Mouse (Mus musculus) thymus, postnatal 10 days (tissue): ENCODE data around the gene Foxd1.

ENCODE experiments used
- DNase-seq, 2 experiments: peaks; one replicate each; pipeline ENCODE4 v3.0.0; 2021; ENCODE audit warnings: low spot score in 2 of 2

Gene Foxd1

DNA sequence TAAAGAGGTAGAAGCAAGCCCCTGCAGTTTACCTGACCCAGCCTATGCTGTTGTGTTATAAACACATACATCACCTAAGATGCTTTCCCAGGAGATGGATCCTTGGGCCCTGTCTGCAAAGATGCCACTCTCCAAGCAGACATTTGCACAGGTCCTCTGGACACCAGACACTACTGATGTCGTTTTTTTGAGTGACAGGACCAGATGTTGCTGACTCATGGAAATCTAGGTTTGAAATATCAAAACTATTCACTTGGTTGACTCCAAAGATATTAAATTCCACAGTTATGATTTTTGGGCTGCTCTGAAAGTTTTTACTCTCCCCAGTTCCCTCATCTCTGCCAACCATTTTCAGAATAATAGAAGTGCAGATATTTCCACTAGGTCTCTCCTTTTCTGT, 35.0 kb downstream of the Foxd1 start:
- no peak for DNase-seq

DNA sequence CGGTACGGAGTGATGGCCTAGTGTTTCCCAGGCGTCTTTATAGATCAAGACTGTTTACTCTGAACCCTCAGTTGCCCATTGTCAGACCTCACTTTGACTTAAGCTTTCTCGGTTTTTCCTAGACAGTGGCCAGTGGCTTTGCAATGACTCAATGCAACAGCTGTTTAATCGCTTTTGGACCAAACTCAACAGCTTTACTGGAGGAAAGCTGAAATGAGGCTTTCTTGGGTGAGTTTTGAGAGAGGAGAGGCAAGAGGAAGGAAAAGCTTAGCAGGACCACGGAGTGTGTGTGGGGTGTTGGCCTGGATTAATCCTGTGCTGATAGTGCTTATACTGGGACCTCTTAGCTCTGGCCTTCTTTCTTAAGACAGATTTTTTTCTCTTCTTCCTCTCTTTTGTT, 36.3 kb downstream of the Foxd1 start:
- no peak for DNase-seq

DNA sequence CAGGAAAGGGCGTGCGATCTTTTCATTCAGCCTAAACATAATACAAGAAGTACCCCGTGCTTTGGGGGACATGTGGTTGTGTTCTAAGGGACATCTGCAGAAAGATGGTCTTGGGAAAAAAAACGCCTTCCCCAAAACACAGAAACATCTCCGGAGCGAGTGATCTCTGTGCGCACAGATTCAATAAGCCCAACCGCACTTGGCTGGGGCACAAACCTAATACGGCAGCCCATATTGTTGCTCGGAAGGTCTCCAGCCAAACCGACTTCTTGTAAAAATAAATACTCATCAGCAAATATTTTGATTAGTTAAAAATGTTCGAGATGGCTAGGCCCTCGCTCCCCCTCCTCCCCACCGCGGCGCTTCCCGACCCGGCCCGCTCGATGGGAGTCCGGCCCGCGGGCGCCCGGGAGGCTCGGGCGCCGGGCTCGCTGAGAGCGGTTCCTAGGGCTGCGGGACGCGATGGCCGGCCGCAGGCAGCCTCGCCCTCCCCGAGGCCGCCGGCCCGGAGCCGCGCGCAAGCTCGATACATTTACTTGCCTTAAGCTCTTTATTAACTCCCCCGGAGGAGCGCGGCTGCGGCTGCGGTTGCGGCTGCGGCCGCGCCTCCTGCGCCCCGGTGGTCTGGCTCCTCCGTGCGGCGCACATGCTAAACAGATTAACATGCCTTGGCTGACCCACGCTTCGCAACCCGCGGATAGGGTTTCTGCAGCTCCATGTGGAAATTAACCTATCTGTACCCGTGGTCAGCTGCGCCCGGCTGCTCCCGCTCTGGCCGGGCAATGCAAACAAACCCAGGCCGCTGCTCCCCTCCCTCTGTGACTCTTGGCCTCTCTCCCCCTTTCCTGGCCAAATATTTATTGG, 37.0 kb downstream of the Foxd1 start:
- DNase-seq: no peak

DNA sequence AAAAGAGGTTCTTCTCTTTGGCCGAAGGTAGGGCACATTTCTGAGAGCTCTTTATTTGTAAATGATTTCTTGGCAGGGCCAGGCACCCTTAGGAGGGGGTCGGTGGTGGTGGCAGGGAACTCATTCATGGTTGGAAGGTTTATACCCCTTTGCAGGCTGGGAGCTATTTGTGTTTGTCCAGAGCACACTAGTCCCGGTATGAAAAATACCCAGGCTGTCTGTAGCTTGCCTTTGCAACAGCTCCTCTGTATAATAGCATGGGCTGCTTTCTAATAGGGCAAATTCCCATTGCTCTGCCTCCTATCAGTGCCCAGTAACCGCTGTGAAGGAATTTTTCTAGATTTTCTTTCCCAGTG, 37.6 kb downstream of the Foxd1 start:
- no peak for DNase-seq

DNA sequence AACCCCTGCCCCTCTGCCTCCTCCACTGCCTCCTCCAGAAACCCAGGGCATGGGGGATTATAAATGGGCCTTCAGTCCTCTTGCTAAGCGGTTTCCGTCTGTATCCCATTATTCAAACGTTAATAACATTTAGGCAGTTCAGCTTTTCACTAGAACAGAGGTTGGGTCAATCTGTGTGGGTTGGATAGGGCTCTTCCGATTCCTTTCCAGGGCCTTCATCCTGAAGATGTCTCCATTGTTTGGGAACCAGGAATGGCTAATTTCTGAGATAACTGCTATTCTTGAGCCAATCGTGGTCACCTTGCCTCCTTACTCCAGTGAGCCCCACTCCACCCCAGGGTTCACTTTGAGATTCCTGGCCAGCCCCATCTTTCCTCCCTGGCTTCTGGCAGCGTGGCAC, 38.0 kb downstream of the Foxd1 start:
- no peak for DNase-seq

DNA sequence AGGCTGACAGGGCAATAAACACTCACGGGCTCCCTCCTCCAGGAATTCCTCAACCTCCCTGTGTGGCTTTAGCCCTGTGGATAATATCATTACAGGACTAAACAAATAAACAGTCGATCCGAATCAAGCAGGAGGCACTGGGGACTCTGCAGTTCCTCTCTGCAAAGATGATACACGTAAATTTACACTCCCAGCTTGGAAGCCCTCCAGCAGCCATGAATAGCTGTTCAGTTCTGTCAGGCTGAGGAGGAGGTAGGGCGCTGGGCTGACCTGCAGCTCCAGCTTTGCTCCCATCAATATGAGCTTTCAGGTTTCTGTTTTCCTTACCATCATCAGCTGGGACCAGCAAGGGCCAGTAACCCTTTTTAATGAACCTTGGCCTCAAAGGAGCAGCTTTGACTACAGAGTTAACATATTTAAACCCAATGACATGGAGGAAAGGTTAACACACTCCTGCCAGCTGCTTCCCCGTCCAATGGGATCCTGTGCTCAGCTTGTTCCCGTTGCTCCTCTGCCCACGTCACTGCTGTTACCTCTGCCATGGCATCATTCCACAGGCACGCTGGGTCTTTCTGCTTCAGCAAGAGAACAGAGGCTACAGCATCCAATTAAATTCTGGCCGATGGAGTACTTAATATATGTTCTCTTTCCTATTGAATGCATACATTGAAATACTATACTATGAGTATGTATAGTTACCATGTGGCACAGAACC, 39.5 kb downstream of the Foxd1 start:
- DNase-seq: no peak
